Mouse (Mus musculus) granulocyte monocyte progenitor cell, adult 5-6 weeks (primary cell): ENCODE measurements at regions not wholly inside any gene's neighbourhood (a gene's known extent, or its start where the extent isn't known, plus 50 kb on each side); places are given as distances from the start of the nearest gene placed in this dataset.

Experiments used
- ATAC-seq: replicated peaks from 2 replicates; pipeline ENCODE4 v1.8.0; 2016; ENCODE audit warnings: mild to moderate bottlenecking, moderate TSS enrichment, inconsistent platforms; ENCODE audit not compliant: poor library complexity, severe bottlenecking

GRCm38 (mm10) chr12:27508226-27508560, 165.8 kb upstream of the Sox11 start:
- no peak for ATAC-seq

- ATAC-seq, result no peak
These were observed 165.3 kb upstream of the Sox11 start for GRCm38 (mm10) chr12:27507523-27508225.

- no peak for ATAC-seq
These were observed 160.5 kb upstream of the Sox11 start for GRCm38 (mm10) chr12:27502716-27503486.

GRCm38 (mm10) chr12:27500516-27500915, 158.1 kb upstream of the Sox11 start:
- ATAC-seq, result no peak

- ATAC-seq, result no peak
These were observed 156.9 kb upstream of the Sox11 start for GRCm38 (mm10) chr12:27499276-27499675.

GRCm38 (mm10) chr12:27496826-27497557, 154.6 kb upstream of the Sox11 start:
- ATAC-seq, result no peak

- no peak for ATAC-seq
These were observed 149.9 kb upstream of the Sox11 start for GRCm38 (mm10) chr12:27492270-27492669.

GRCm38 (mm10) chr12:27481230-27481629, 138.9 kb upstream of the Sox11 start:
- no peak for ATAC-seq

GRCm38 (mm10) chr12:27479601-27480001, 137.2 kb upstream of the Sox11 start:
- ATAC-seq, result no peak

GRCm38 (mm10) chr12:27474631-27475030, 132.3 kb upstream of the Sox11 start:
- no peak for ATAC-seq

- ATAC-seq, result no peak
These were observed 129.2 kb upstream of the Sox11 start for GRCm38 (mm10) chr12:27471557-27471956.

- ATAC-seq, result no peak
These were observed 128.0 kb upstream of the Sox11 start for GRCm38 (mm10) chr12:27470346-27470745.

GRCm38 (mm10) chr12:27468782-27469181, 126.4 kb upstream of the Sox11 start:
- ATAC-seq, result no peak

GRCm38 (mm10) chr12:27468141-27468540, 125.8 kb upstream of the Sox11 start:
- ATAC-seq, result no peak

- no peak for ATAC-seq
These were observed 123.3 kb upstream of the Sox11 start for GRCm38 (mm10) chr12:27465499-27466150.

- no peak for ATAC-seq
These were observed 116.3 kb upstream of the Sox11 start for GRCm38 (mm10) chr12:27458674-27459073.

- ATAC-seq, result no peak
These were observed 95.4 kb upstream of the Sox11 start for GRCm38 (mm10) chr12:27437661-27438345.

GRCm38 (mm10) chr12:27431338-27431737, 89.0 kb upstream of the Sox11 start:
- no peak for ATAC-seq

- no peak for ATAC-seq
These were observed 75.1 kb upstream of the Sox11 start for GRCm38 (mm10) chr12:27417387-27418009.

- ATAC-seq, result no peak
These were observed 68.2 kb upstream of the Sox11 start for GRCm38 (mm10) chr12:27410555-27410954.
